Mouse (Mus musculus) C2C12 (cell line): ENCODE measurements around the gene Paxbp1.

ENCODE experiments used
- CTCF ChIP-seq: IDR thresholded peaks from one replicate; pipeline ENCODE4 v1.5.1; 2011; ENCODE audit not compliant: control insufficient read depth, insufficient read depth, insufficient read length
- USF1 ChIP-seq: IDR thresholded peaks from one replicate; pipeline ENCODE4 v1.6.1; 2011; ENCODE audit warnings: low read depth, mild to moderate bottlenecking, control low read depth, moderate library complexity

- TF ChIP-seq CTCF (no peak), USF1 (no peak)
Observed at GRCm38 (mm10) chr16:91053599-91053998, 9.3 kb upstream of the Paxbp1 start.
